Mouse (Mus musculus) heart, postnatal 25 days (tissue): ENCODE results near the gene Upf3b. TPM values are rescaled to one million over a fixed set of nuclear protein-coding genes. Genes with fewer than 3 reads are reported as not detected.
A peak's percentile ranks its signal among the peaks of the same experiment; 100 is the strongest.
"Not testable (repeated sequence)": the region's sequence is repeated elsewhere in the genome, so short reads cannot be mapped to it uniquely, and the experiment has no call there.

Experiments
- DNase-seq: peaks from one replicate; pipeline ENCODE4 v3.0.0; 2022; ENCODE audit warnings: low spot score
- intact Hi-C: fragments of 180-260 bp; cut with DNase I; formaldehyde crosslinking; loops from one replicate; pipeline ENCODE4 v1.15.1; 2025
- total RNA-seq, 2 experiments: library from RNA; stranded (reverse); gene quantifications; 2 replicates each; pipeline ENCODE4 v1.2.3; 2021

Gene Upf3b
- total RNA-seq, result 1 to 10 TPM; 6.8 to 7.0 TPM

- intact Hi-C loops, result loop anchor here (2.0 kb wide), 1 partner anchor 16 kb away; the partner anchor contains the start of gene Nkap
- DNase-seq, result peak; percentile 90
Observed at GRCm38 (mm10) chrX:37110193-37110880, at the start of gene Upf3b. Gene Upf3b (minus strand): TSS chrX:37110322.

GRCm38 (mm10) chrX:37157839-37158238, 47.7 kb upstream of the Upf3b start:
- intact Hi-C loops, result no loop called here
- DNase-seq, result no peak

- intact Hi-C loops, result no loop called here
- no peak for DNase-seq
Observed at GRCm38 (mm10) chrX:37144954-37145353, 34.8 kb upstream of the Upf3b start.

GRCm38 (mm10) chrX:37144498-37144897, 34.4 kb upstream of the Upf3b start:
- intact Hi-C loops, result not testable (repeated sequence)

GRCm38 (mm10) chrX:37141732-37142131, 31.6 kb upstream of the Upf3b start:
- DNase-seq, result no peak
- intact Hi-C loops, result no loop called here

More at GRCm38 (mm10) chrX:37144498-37144897, 34.4 kb upstream of the Upf3b start:
- not testable (repeated sequence) for DNase-seq

- peak; percentile 22 for DNase-seq
- intact Hi-C loops, result loop anchor here (2.0 to 10.0 kb wide), 2 partner anchors 16 to 68 kb away; partner anchors contain the start of genes Ndufa1, Rnf113a1 and Upf3b
Observed at GRCm38 (mm10) chrX:37126671-37127358, 16.7 kb upstream of the Upf3b start, which contains the start of gene Nkap. Gene Nkap (plus strand): TSS chrX:37126795.

GRCm38 (mm10) chrX:37125511-37125910, 15.4 kb upstream of the Upf3b start:
- intact Hi-C loops, result loop anchor here (10.0 kb wide), 1 partner anchor 69 kb away; the partner anchor contains the start of genes Ndufa1 and Rnf113a1
- DNase-seq, result no peak

- no peak for DNase-seq
- intact Hi-C loops, result loop anchor here (10.0 kb wide), 1 partner anchor 75 kb away; the partner anchor contains the start of genes Ndufa1 and Rnf113a1
Observed at GRCm38 (mm10) chrX:37120212-37120611, 10.1 kb upstream of the Upf3b start.

GRCm38 (mm10) chrX:37119585-37119984, 9.5 kb upstream of the Upf3b start:
- intact Hi-C loops, result no loop called here
- no peak for DNase-seq

- intact Hi-C loops, result no loop called here
- DNase-seq, result no peak
Observed at GRCm38 (mm10) chrX:37117085-37117484, 7.0 kb upstream of the Upf3b start.

GRCm38 (mm10) chrX:37110881-37111193, 715 bp upstream of the Upf3b start:
- no peak for DNase-seq
- intact Hi-C loops, result loop anchor here (2.0 kb wide), 1 partner anchor 16 kb away; the partner anchor contains the start of gene Nkap

GRCm38 (mm10) chrX:37109526-37110192, 463 bp downstream of the Upf3b start:
- intact Hi-C loops, result loop anchor here (2.0 kb wide), 1 partner anchor 17 kb away; the partner anchor contains the start of gene Nkap
- no peak for DNase-seq

- intact Hi-C loops, result no loop called here
- DNase-seq, result no peak
Observed at GRCm38 (mm10) chrX:37103826-37104225, 6.3 kb downstream of the Upf3b start.

- intact Hi-C loops, result no loop called here
Observed at GRCm38 (mm10) chrX:37098681-37099080, 11.4 kb downstream of the Upf3b start.

GRCm38 (mm10) chrX:37095106-37095768, 14.9 kb downstream of the Upf3b start:
- intact Hi-C loops, result no loop called here
- no peak for DNase-seq

More at GRCm38 (mm10) chrX:37098681-37099080, 11.4 kb downstream of the Upf3b start:
- DNase-seq, result no peak

- intact Hi-C loops, result no loop called here
- DNase-seq, result no peak
Observed at GRCm38 (mm10) chrX:37091457-37091856, 18.7 kb downstream of the Upf3b start.

- intact Hi-C loops, result no loop called here
- DNase-seq, result no peak
Observed at GRCm38 (mm10) chrX:37088778-37089177, 21.3 kb downstream of the Upf3b start.

- no peak for DNase-seq
- intact Hi-C loops, result no loop called here
Observed at GRCm38 (mm10) chrX:37085665-37086064, 24.5 kb downstream of the Upf3b start.

GRCm38 (mm10) chrX:37084927-37085660, 25.0 kb downstream of the Upf3b start, which contains the start of gene Rpl39:
Gene Rpl39 (minus strand): TSS chrX:37085402.
- intact Hi-C loops, result no loop called here
- peak; percentile 78 for DNase-seq
